Mouse (Mus musculus): ENCODE data around the gene Spag8. TPM values are rescaled to one million over a fixed set of nuclear protein-coding genes. Genes with fewer than 3 reads are reported as not detected.

Spag8 gene
- total and polyA plus RNA-seq, 2 experiments from 2014 or later: 8.5 to 9.3 TPM

DNA sequence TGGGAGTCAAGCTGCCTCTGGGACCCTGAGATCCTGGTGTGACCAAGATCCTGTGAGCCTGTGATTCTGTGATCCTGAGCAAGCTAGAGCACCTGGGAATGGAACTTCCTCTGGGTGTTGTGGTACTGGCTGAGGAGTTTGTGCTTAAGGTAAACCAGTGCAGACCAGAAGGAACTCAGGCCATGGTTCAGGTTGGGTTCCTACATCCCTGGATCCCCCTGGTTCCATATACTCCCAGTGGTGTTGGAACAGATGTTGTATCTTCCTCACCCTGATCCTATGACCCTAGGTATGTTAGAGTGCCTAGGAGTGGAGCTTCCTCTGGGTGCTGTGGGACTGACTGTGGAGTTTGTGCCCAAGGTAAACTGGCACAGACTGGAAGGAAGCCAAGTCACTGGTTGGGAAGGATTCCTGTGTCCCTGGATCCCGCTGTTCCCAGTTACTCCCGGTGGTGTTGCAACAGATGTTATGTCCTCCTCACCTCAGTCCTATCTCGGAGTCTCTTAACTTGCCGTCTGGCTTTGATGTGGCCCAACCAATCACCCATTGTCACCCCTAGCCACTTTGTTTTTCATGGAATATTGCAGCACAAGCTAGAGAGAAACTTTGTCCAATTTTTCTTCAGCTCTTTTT, 33.1 kb downstream of the Spag8 start:
- Histone ChIP-seq H3K4me3 (ENCODE audit: low read depth, low read length) (no peak overlapping the region), H3K27me3 (ENCODE audit: insufficient read depth, low read length) (no peaks in the 10 kb centered on the region), H3K4me2 (ENCODE audit: low read depth, low read length, poor library complexity, severe bottlenecking) (no peak overlapping the region), H3K9ac (replicated peaks; ENCODE audit: low read length, poor library complexity, severe bottlenecking) (no peak overlapping the region), H3K36me3 (ENCODE audit: insufficient read depth, low read length) (no peaks in the 10 kb centered on the region), H3K9me3 (ENCODE audit: low read length) (no peaks in the 10 kb centered on the region), H3K27ac (ENCODE audit: low read depth, low read length) (no peak overlapping the region), H3K4me1 (ENCODE audit: insufficient read depth, low read length) (no peaks in the 10 kb centered on the region)
- TF ChIP-seq CTCF (IDR thresholded peaks at IDR 0.05): no peak
- WGBS: 94% methylated on average over 4 of the region's 4 CpGs
- DNase-seq (ENCODE audit: low spot score): no peak
- ATAC-seq (ENCODE audit: low FRiP score): no peak

DNA sequence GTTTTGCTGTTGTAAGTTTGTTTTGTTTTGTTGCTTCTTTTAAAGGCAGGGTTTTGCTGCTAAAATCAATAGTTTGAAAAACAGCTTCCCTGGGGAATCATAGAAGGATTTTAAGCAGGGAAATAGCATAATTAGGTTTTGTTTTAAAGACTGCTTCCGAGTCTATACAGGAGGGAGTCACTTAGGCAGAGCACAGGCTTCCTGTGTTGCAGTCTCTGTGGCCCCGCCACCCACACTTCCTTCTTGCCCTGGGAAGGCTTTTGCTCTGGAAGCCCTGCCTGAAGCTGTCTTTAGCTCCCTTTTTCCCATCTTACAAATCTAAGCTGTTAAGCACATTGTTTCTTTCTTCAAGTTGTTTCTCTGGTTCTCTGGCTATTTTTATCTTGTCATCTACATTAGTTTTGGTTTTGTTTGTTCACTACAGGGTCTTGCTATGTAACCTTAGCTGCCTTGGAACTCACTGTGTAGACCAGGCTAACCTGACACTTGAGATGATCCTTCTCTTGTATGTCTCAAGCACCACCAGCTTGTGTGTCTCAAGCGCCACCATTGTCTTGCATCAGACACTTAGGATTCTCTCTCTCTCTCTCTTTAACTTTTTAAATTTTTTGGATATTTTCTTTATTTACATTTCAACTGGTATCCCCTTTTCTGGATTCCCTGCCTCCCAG, 40.2 kb downstream of the Spag8 start:
- Histone ChIP-seq H3K9ac (replicated peaks; ENCODE audit: low read length, poor library complexity, severe bottlenecking) (no peak overlapping the region), H3K27me3 (ENCODE audit: insufficient read depth, low read length) (no peaks in the 10 kb centered on the region), H3K27ac (ENCODE audit: low read depth, low read length) (no peak overlapping the region), H3K4me2 (ENCODE audit: low read depth, low read length, poor library complexity, severe bottlenecking) (no peak overlapping the region), H3K4me1 (ENCODE audit: insufficient read depth, low read length) (no peaks in the 10 kb centered on the region), H3K36me3 (ENCODE audit: insufficient read depth, low read length) (no peaks in the 10 kb centered on the region), H3K9me3 (ENCODE audit: low read length) (no peaks in the 10 kb centered on the region), H3K4me3 (ENCODE audit: low read depth, low read length) (no peak overlapping the region)
- ATAC-seq (ENCODE audit: low FRiP score) (no peak), DNase-seq (ENCODE audit: low spot score) (no peak)
- WGBS: 72% methylated on average over 3 of the region's 3 CpGs
- no peak for TF ChIP-seq CTCF (IDR thresholded peaks at IDR 0.05)

DNA sequence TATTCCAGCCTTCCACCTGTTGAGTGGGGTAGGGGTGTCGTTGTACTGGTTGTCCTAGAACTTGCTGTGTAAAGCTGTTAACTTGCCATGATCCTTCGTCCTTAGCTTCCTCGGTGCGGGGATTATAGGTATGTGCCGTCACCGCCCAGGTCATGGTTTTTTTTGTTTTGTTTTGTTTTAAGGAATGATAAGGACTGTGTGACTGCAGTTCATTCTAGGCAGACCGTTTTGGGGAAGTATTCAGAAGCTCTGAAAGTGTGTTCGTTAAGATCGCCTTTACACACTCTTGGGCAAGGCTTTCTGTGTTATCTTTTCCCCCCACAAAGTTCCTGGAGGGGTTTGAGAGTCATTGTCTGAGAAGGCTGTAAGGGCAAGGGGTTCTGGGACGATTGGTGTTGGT, 40.9 kb downstream of the Spag8 start:
- H3K4me3 ChIP-seq (ENCODE audit: low read depth, low read length): no peak overlapping the region
- ATAC-seq (ENCODE audit: low FRiP score) (no peak), DNase-seq (ENCODE audit: low spot score) (no peak)
- no peak overlapping the region for H3K4me2 ChIP-seq (ENCODE audit: low read depth, low read length, poor library complexity, severe bottlenecking)
- no peak for TF ChIP-seq CTCF (IDR thresholded peaks at IDR 0.05)
- no peak overlapping the region for H3K27ac ChIP-seq (ENCODE audit: low read depth, low read length)
- no peak overlapping the region for H3K9ac ChIP-seq (replicated peaks; ENCODE audit: low read length, poor library complexity, severe bottlenecking)
- H3K4me1 ChIP-seq (ENCODE audit: insufficient read depth, low read length): no peaks in the 10 kb centered on the region
- no peaks in the 10 kb centered on the region for H3K27me3 ChIP-seq (ENCODE audit: insufficient read depth, low read length)
- no peaks in the 10 kb centered on the region for H3K36me3 ChIP-seq (ENCODE audit: insufficient read depth, low read length)
- H3K9me3 ChIP-seq (ENCODE audit: low read length): no peaks in the 10 kb centered on the region
- WGBS: 75% methylated on average over 10 of the region's 10 CpGs

DNA sequence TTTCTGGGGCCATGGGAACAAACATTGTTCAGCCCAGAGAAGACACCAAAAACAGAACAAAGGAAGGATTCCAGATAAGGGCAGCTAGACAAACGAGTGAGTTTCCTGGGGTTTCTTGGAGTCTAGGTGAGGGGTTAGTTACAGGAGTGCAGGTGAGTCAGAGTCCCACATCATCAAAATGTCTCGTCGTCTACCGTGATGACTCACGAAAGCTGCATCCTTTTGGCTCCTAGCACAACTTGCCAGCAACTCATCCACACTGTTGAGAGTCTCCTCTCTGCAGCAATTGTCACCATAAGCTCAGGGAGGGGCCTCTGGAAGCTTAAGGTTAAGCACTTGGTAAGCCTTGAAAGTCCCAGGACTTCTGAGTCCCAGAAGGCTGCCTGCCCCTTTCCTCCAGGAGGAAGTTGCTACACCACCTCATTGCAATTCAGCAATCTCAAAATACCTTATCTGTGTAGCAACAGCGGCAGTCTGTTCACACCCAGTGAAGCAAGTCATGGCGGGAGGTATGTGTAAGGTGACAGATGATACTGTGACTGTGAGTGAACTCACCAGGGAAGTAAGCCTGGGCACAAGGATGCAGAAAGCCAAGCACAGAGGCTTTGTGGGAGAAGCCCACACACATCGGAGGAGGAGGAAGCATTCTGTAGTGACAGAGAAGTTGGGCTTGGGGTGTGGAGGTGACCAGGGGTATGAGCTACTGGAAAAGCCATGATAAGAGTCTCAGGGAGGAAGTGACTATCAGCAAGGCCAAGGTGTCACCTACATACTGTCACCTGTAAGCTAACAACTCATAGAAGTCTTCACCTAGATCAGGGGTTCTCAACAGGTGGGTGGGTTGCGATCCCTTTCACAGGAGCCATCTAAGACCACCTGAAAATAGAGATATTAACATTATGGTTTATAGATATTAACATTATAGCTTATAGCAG, 48.4 kb downstream of the Spag8 start:
- no peaks in the 10 kb centered on the region for H3K27me3 ChIP-seq (ENCODE audit: insufficient read depth, low read length)
- no peaks in the 10 kb centered on the region for H3K9me3 ChIP-seq (ENCODE audit: low read length)
- no peaks in the 10 kb centered on the region for H3K4me1 ChIP-seq (ENCODE audit: insufficient read depth, low read length)
- H3K36me3 ChIP-seq (ENCODE audit: insufficient read depth, low read length): no peaks in the 10 kb centered on the region
- H3K9ac ChIP-seq (replicated peaks; ENCODE audit: low read length, poor library complexity, severe bottlenecking): no peak overlapping the region
- H3K27ac ChIP-seq (ENCODE audit: low read depth, low read length): no peak overlapping the region
- DNase-seq (ENCODE audit: low spot score) (no peak), ATAC-seq (ENCODE audit: low FRiP score) (no peak)
- no peak for TF ChIP-seq CTCF (IDR thresholded peaks at IDR 0.05)
- H3K4me3 ChIP-seq (ENCODE audit: low read depth, low read length): no peak overlapping the region
- H3K4me2 ChIP-seq (ENCODE audit: low read depth, low read length, poor library complexity, severe bottlenecking): no peak overlapping the region
- 77% methylated on average over 9 of the region's 9 CpGs for WGBS

DNA sequence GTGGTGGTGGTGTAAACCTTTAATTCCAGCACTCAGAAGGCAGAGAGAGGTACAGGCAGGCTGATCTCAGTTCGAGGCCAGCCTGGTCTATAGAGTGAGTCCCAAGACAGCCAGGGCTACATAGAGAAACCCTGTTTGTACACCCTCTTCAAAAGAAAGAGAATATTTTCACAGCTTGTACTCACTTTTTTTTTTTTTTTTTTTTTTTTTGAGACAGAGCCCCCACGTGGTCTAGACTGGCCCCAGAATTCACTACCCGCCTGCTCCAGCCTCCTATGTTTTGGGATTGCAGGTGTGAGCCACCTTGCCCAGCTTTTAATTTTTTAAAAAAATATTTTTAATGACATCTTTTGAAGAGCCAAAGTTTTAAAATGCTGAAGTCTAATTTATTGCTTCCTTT, 49.3 kb downstream of the Spag8 start:
- Histone ChIP-seq H3K9ac (replicated peaks; ENCODE audit: low read length, poor library complexity, severe bottlenecking) (no peak overlapping the region), H3K27ac (ENCODE audit: low read depth, low read length) (no peak overlapping the region), H3K4me1 (ENCODE audit: insufficient read depth, low read length) (no peaks in the 10 kb centered on the region), H3K36me3 (ENCODE audit: insufficient read depth, low read length) (no peaks in the 10 kb centered on the region), H3K27me3 (ENCODE audit: insufficient read depth, low read length) (no peaks in the 10 kb centered on the region), H3K4me3 (ENCODE audit: low read depth, low read length) (no peak overlapping the region), H3K4me2 (ENCODE audit: low read depth, low read length, poor library complexity, severe bottlenecking) (no peak overlapping the region), H3K9me3 (ENCODE audit: low read length) (no peaks in the 10 kb centered on the region)
- TF ChIP-seq CTCF (IDR thresholded peaks at IDR 0.05): no peak
- WGBS: 71% methylated on average over 3 of the region's 3 CpGs
- DNase-seq (ENCODE audit: low spot score): no peak
- ATAC-seq (ENCODE audit: low FRiP score): no peak

Small RNA genes within 50 kb of the gene (microRNA-seq; reads per million reads assigned to microRNA genes)
- gene Gm25262 (ENCODE audit: borderline number of aligned reads): not detected

Other genes with a start within 250 kb of the Spag8 start
- gene Fam166b, start 224.5 kb downstream of the Spag8 start, total RNA-seq (2014; rRNA removed): 1.7 and 2.8 TPM in 2 replicates
- 1.6 and 2.2 TPM in 2 replicates for gene Fam166b, start 224.5 kb downstream of the Spag8 start, polyA plus RNA-seq (2015; fragmentation: Nextera tagmentation; extraction: Ambion mirVana)
- gene Tesk1, start 211.7 kb downstream of the Spag8 start, total RNA-seq (2014; rRNA removed): 141 and 184 TPM in 2 replicates
- gene Tesk1, start 211.7 kb downstream of the Spag8 start, polyA plus RNA-seq (2015; fragmentation: Nextera tagmentation; extraction: Ambion mirVana): 17.2 and 18.9 TPM in 2 replicates
- not detected in 2 replicates for gene Cd72, start 199.0 kb downstream of the Spag8 start, total RNA-seq (2014; rRNA removed)
- 5.2 and 5.4 TPM in 2 replicates for gene Cd72, start 199.0 kb downstream of the Spag8 start, polyA plus RNA-seq (2015; fragmentation: Nextera tagmentation; extraction: Ambion mirVana)
- gene Sit1, start 169.9 kb downstream of the Spag8 start, total RNA-seq (2014; rRNA removed): not detected in 2 replicates
- not detected in 2 replicates for gene Sit1, start 169.9 kb downstream of the Spag8 start, polyA plus RNA-seq (2015; fragmentation: Nextera tagmentation; extraction: Ambion mirVana)
- gene Ccdc107, start 160.7 kb downstream of the Spag8 start, total RNA-seq (2014; rRNA removed): 74.0 and 77.4 TPM in 2 replicates
- 107 and 120 TPM in 2 replicates for gene Ccdc107, start 160.7 kb downstream of the Spag8 start, polyA plus RNA-seq (2015; fragmentation: Nextera tagmentation; extraction: Ambion mirVana)
- gene Arhgef39, start 153.9 kb downstream of the Spag8 start, total RNA-seq (2014; rRNA removed): 1.3 and 16.1 TPM in 2 replicates
- 2.3 and 2.8 TPM in 2 replicates for gene Arhgef39, start 153.9 kb downstream of the Spag8 start, polyA plus RNA-seq (2015; fragmentation: Nextera tagmentation; extraction: Ambion mirVana)
- gene Car9, start 146.6 kb downstream of the Spag8 start, total RNA-seq (2014; rRNA removed): 0.05 and 0.52 TPM in 2 replicates
- gene Car9, start 146.6 kb downstream of the Spag8 start, polyA plus RNA-seq (2015; fragmentation: Nextera tagmentation; extraction: Ambion mirVana): 0.69 and 1.1 TPM in 2 replicates
- 1.5 and 3.1 TPM in 2 replicates for gene Tpm2, start 129.8 kb downstream of the Spag8 start, total RNA-seq (2014; rRNA removed)
- gene Tpm2, start 129.8 kb downstream of the Spag8 start, polyA plus RNA-seq (2015; fragmentation: Nextera tagmentation; extraction: Ambion mirVana): 6.2 and 6.6 TPM in 2 replicates
- 45.4 and 50.4 TPM in 2 replicates for gene Creb3, start 91.3 kb downstream of the Spag8 start, total RNA-seq (2014; rRNA removed)
- 85.2 and 91.2 TPM in 2 replicates for gene Creb3, start 91.3 kb downstream of the Spag8 start, polyA plus RNA-seq (2015; fragmentation: Nextera tagmentation; extraction: Ambion mirVana)
- 41.3 and 44.4 TPM in 2 replicates for gene Tln1, start 90.9 kb downstream of the Spag8 start, total RNA-seq (2014; rRNA removed)
- gene Tln1, start 90.9 kb downstream of the Spag8 start, polyA plus RNA-seq (2015; fragmentation: Nextera tagmentation; extraction: Ambion mirVana): 72.4 and 75.7 TPM in 2 replicates
- gene Rgp1, start 74.9 kb downstream of the Spag8 start, total RNA-seq (2014; rRNA removed): 20.6 and 22.6 TPM in 2 replicates
- gene Rgp1, start 74.9 kb downstream of the Spag8 start, polyA plus RNA-seq (2015; fragmentation: Nextera tagmentation; extraction: Ambion mirVana): 12.3 and 12.4 TPM in 2 replicates
- gene Gba2, start 74.7 kb downstream of the Spag8 start, total RNA-seq (2014; rRNA removed): 29.3 and 56.4 TPM in 2 replicates
- gene Gba2, start 74.7 kb downstream of the Spag8 start, polyA plus RNA-seq (2015; fragmentation: Nextera tagmentation; extraction: Ambion mirVana): 47.5 and 50.6 TPM in 2 replicates
- not detected in 2 replicates for gene Msmp, start 69.1 kb downstream of the Spag8 start, total RNA-seq (2014; rRNA removed)
- gene Msmp, start 69.1 kb downstream of the Spag8 start, polyA plus RNA-seq (2015; fragmentation: Nextera tagmentation; extraction: Ambion mirVana): 1.4 and 2.5 TPM in 2 replicates
- 28.2 and 30.5 TPM in 2 replicates for gene Npr2, start 21.7 kb downstream of the Spag8 start, total RNA-seq (2014; rRNA removed)
- gene Npr2, start 21.7 kb downstream of the Spag8 start, polyA plus RNA-seq (2015; fragmentation: Nextera tagmentation; extraction: Ambion mirVana): 8.1 and 8.6 TPM in 2 replicates
- gene Hint2, start 2.9 kb upstream of the Spag8 start, total RNA-seq (2014; rRNA removed): 51.6 and 60.7 TPM in 2 replicates
- gene Hint2, start 2.9 kb upstream of the Spag8 start, polyA plus RNA-seq (2015; fragmentation: Nextera tagmentation; extraction: Ambion mirVana): 80.1 and 83.1 TPM in 2 replicates
- 28.7 and 30.0 TPM in 2 replicates for gene Tmem8b, start 15.4 kb upstream of the Spag8 start, total RNA-seq (2014; rRNA removed)
- 9.3 and 13.7 TPM in 2 replicates for gene Tmem8b, start 15.4 kb upstream of the Spag8 start, polyA plus RNA-seq (2015; fragmentation: Nextera tagmentation; extraction: Ambion mirVana)
- gene Fam221b, start 15.6 kb upstream of the Spag8 start, total RNA-seq (2014; rRNA removed): 0.09 TPM in 1 of 2 replicates, not detected in the other
- gene Fam221b, start 15.6 kb upstream of the Spag8 start, polyA plus RNA-seq (2015; fragmentation: Nextera tagmentation; extraction: Ambion mirVana): 1.4 and 1.5 TPM in 2 replicates
- gene Olfr70, start 47.2 kb upstream of the Spag8 start, total RNA-seq (2014; rRNA removed): 0.09 TPM in 1 of 2 replicates, not detected in the other
- not detected in 2 replicates for gene Olfr70, start 47.2 kb upstream of the Spag8 start, polyA plus RNA-seq (2015; fragmentation: Nextera tagmentation; extraction: Ambion mirVana)
- not detected in 2 replicates for gene Olfr71, start 56.7 kb upstream of the Spag8 start, total RNA-seq (2014; rRNA removed)
- not detected in 2 replicates for gene Olfr71, start 56.7 kb upstream of the Spag8 start, polyA plus RNA-seq (2015; fragmentation: Nextera tagmentation; extraction: Ambion mirVana)
- gene Hrct1, start 73.6 kb upstream of the Spag8 start, total RNA-seq (2014; rRNA removed): 1.1 TPM in 2 replicates
- gene Hrct1, start 73.6 kb upstream of the Spag8 start, polyA plus RNA-seq (2015; fragmentation: Nextera tagmentation; extraction: Ambion mirVana): 0.72 and 1.1 TPM in 2 replicates
- not detected in 2 replicates for gene Spaar, start 76.4 kb upstream of the Spag8 start, total RNA-seq (2014; rRNA removed)
- gene Spaar, start 76.4 kb upstream of the Spag8 start, polyA plus RNA-seq (2015; fragmentation: Nextera tagmentation; extraction: Ambion mirVana): 0.07 and 0.28 TPM in 2 replicates
- not detected in 2 replicates for gene Olfr159, start 117.4 kb upstream of the Spag8 start, total RNA-seq (2014; rRNA removed)
- gene Olfr159, start 117.4 kb upstream of the Spag8 start, polyA plus RNA-seq (2015; fragmentation: Nextera tagmentation; extraction: Ambion mirVana): not detected in 2 replicates
- gene Olfr156, start 170.3 kb upstream of the Spag8 start, total RNA-seq (2014; rRNA removed): not detected in 2 replicates
- gene Olfr156, start 170.3 kb upstream of the Spag8 start, polyA plus RNA-seq (2015; fragmentation: Nextera tagmentation; extraction: Ambion mirVana): not detected in 2 replicates
- not detected in 2 replicates for gene Olfr157, start 186.6 kb upstream of the Spag8 start, total RNA-seq (2014; rRNA removed)
- not detected in 2 replicates for gene Olfr157, start 186.6 kb upstream of the Spag8 start, polyA plus RNA-seq (2015; fragmentation: Nextera tagmentation; extraction: Ambion mirVana)
- not detected in 2 replicates for gene Olfr155, start 198.0 kb upstream of the Spag8 start, total RNA-seq (2014; rRNA removed)
- gene Olfr155, start 198.0 kb upstream of the Spag8 start, polyA plus RNA-seq (2015; fragmentation: Nextera tagmentation; extraction: Ambion mirVana): not detected in 2 replicates
- gene Reck, start 221.9 kb upstream of the Spag8 start, total RNA-seq (2014; rRNA removed): 6.0 and 7.0 TPM in 2 replicates
- 3.8 and 3.9 TPM in 2 replicates for gene Reck, start 221.9 kb upstream of the Spag8 start, polyA plus RNA-seq (2015; fragmentation: Nextera tagmentation; extraction: Ambion mirVana)

Data from midbrain, postnatal 0 days (tissue).